Mouse (Mus musculus) thymus, postnatal 14 days (tissue): ENCODE data around the gene L3mbtl2.
"Not testable (repeated sequence)": the region's sequence is repeated elsewhere in the genome, so short reads cannot be mapped to it uniquely, and the experiment has no call there.

Experiments used
- DNase-seq: peaks from one replicate; pipeline ENCODE4 v3.0.0; 2021

L3mbtl2 gene

GRCm38 (mm10) chr15:81663697-81664561 is at the start of gene L3mbtl2:
TSS of gene L3mbtl2 (plus strand) at chr15:81663889.
- peak; percentile 95 for DNase-seq

- DNase-seq: no peak
These were observed 13.9 kb upstream of the L3mbtl2 start for GRCm38 (mm10) chr15:81649516-81650455.

- DNase-seq: no peak
These were observed 13.1 kb upstream of the L3mbtl2 start for GRCm38 (mm10) chr15:81650636-81651035.

GRCm38 (mm10) chr15:81661701-81662100 is 2.0 kb upstream of the L3mbtl2 start:
- no peak for DNase-seq

- DNase-seq: no peak
These were observed 408 bp upstream of the L3mbtl2 start for GRCm38 (mm10) chr15:81663281-81663680.

GRCm38 (mm10) chr15:81666957-81667356 is 3.3 kb downstream of the L3mbtl2 start:
- DNase-seq: no peak

- DNase-seq: peak; percentile 35
These were observed 6.5 kb downstream of the L3mbtl2 start for GRCm38 (mm10) chr15:81670231-81670640.

- DNase-seq: no peak
These were observed 12.9 kb downstream of the L3mbtl2 start for GRCm38 (mm10) chr15:81676637-81677036.

- no peak for DNase-seq
These were observed 16.7 kb downstream of the L3mbtl2 start for GRCm38 (mm10) chr15:81680301-81680805.

- peak; percentile 9 for DNase-seq
These were observed 29.8 kb downstream of the L3mbtl2 start for GRCm38 (mm10) chr15:81693366-81693966.

GRCm38 (mm10) chr15:81693967-81694881 is 30.5 kb downstream of the L3mbtl2 start:
- peak; percentile 83 for DNase-seq

- DNase-seq: no peak
These were observed 31.2 kb downstream of the L3mbtl2 start for GRCm38 (mm10) chr15:81694891-81695290.

GRCm38 (mm10) chr15:81697175-81697574 is 33.5 kb downstream of the L3mbtl2 start, which contains the start of gene Chadl:
TSS of gene Chadl (minus strand) at chr15:81697287.
- no peak for DNase-seq

GRCm38 (mm10) chr15:81697847-81698246 is 34.2 kb downstream of the L3mbtl2 start:
- DNase-seq: peak; percentile 36

- no peak for DNase-seq
These were observed 34.8 kb downstream of the L3mbtl2 start for GRCm38 (mm10) chr15:81698532-81698931.

GRCm38 (mm10) chr15:81700161-81700560 is 36.5 kb downstream of the L3mbtl2 start:
- no peak for DNase-seq

- DNase-seq: no peak
These were observed 36.9 kb downstream of the L3mbtl2 start for GRCm38 (mm10) chr15:81700601-81701000.

GRCm38 (mm10) chr15:81701350-81701749 is 37.7 kb downstream of the L3mbtl2 start:
- DNase-seq: not testable (repeated sequence)

GRCm38 (mm10) chr15:81702306-81703093 is 38.8 kb downstream of the L3mbtl2 start:
- no peak for DNase-seq

- DNase-seq: no peak
These were observed 39.4 kb downstream of the L3mbtl2 start for GRCm38 (mm10) chr15:81703094-81703489.

GRCm38 (mm10) chr15:81708991-81709390 is 45.3 kb downstream of the L3mbtl2 start:
- DNase-seq: no peak
